Mouse (Mus musculus) neural tube, postnatal 0 days (tissue): Measurements from ENCODE around the gene Bri3. TPM values are rescaled to one million over a fixed set of nuclear protein-coding genes. Genes with fewer than 3 reads are reported as not detected.

Experiments
- polyA plus RNA-seq: library from polyadenylated mRNA; unstranded; fragments of >200 nt; fragmentation: Nextera tagmentation; extraction: Ambion mirVana; gene quantifications from 2 replicates; pipeline ENCODE4 v1.2.1, GENCODE M21; 2015

Gene Bri3
- polyA plus RNA-seq = 117 and 126 TPM in 2 replicates

GRCm38 (mm10) chr5:144243901-144244487 is at the start of gene Bri3:
Bri3 (plus strand) TSS chr5:144244437.

GRCm38 (mm10) chr5:144223503-144223862 is 20.8 kb upstream of the Bri3 start, which contains the start of gene Tecpr1:
Tecpr1 (minus strand) TSS chr5:144223615.

GRCm38 (mm10) chr5:144357881-144358591 is 113.8 kb downstream of the Bri3 start, which contains the start of gene Baiap2l1:
Baiap2l1 (minus strand) TSS chr5:144358112.

Other genes starting within 250 kb of the Bri3 start
- 60.8 and 65.5 TPM in 2 replicates for gene Ccz1, start 229.6 kb upstream of the Bri3 start, polyA plus RNA-seq
- 1.5 and 1.8 TPM in 2 replicates for gene Ocm, start 217.8 kb upstream of the Bri3 start, polyA plus RNA-seq
- 8.5 and 9.4 TPM in 2 replicates for gene Lmtk2, start 144.0 kb upstream of the Bri3 start, polyA plus RNA-seq
- gene Bhlha15, start 54.2 kb upstream of the Bri3 start, polyA plus RNA-seq = 0.08 TPM in 2 replicates
- 31.1 and 38.2 TPM in 2 replicates for gene Tecpr1, start 20.8 kb upstream of the Bri3 start, polyA plus RNA-seq
- 1.2 and 1.4 TPM in 2 replicates for gene Baiap2l1, start 113.7 kb downstream of the Bri3 start, polyA plus RNA-seq